Mouse (Mus musculus) limb, embryonic 14.5 days (tissue): ENCODE measurements around the gene Tyms. TPM values are rescaled to one million over a fixed set of nuclear protein-coding genes. Genes with fewer than 3 reads are reported as not detected.
"Not testable (repeated sequence)": the region's sequence is repeated elsewhere in the genome, so short reads cannot be mapped to it uniquely, and the experiment has no call there.

Source experiments
- ATAC-seq: fragments of 200-750 bp; cut with Nextera tagmentation; 2 replicates; pipeline ENCODE4 v1.8.0; 2017; ENCODE audit warnings: low read depth, moderate number of reproducible peaks, moderate TSS enrichment; ENCODE audit not compliant: low FRiP score
- DNase-seq: peaks from one replicate; pipeline ENCODE4 v3.0.0-alpha.2; 2015; ENCODE audit warnings: low spot score
- H3K27ac ChIP-seq: fragments of 300-500 bp; sonication (generic); replicated peaks from 2 replicates; pipeline ENCODE4 v1.5.1; 2014; ENCODE audit warnings: low read depth, mild to moderate bottlenecking, low read length, moderate library complexity, mixed read lengths
- H3K27me3 ChIP-seq: fragments of 300-500 bp; sonication (generic); 2 replicates; pipeline ENCODE4 v1.6.1; 2014; ENCODE audit warnings: low read length, mixed read lengths; ENCODE audit not compliant: control insufficient read depth, insufficient read depth
- H3K36me3 ChIP-seq: fragments of 300-500 bp; sonication (generic); 2 replicates; pipeline ENCODE4 v1.6.1; 2014; ENCODE audit warnings: mild to moderate bottlenecking, low read length, moderate library complexity, mixed read lengths; ENCODE audit not compliant: control insufficient read depth, insufficient read depth
- H3K4me1 ChIP-seq: fragments of 300-500 bp; sonication (generic); 2 replicates; pipeline ENCODE4 v1.6.1; 2014; ENCODE audit warnings: antibody characterized with exemption, low read length, mixed read lengths; ENCODE audit not compliant: control insufficient read depth, insufficient read depth
- H3K4me2 ChIP-seq: fragments of 300-500 bp; sonication (generic); replicated peaks from 2 replicates; pipeline ENCODE4 v1.6.1; 2014; ENCODE audit warnings: low read depth, mild to moderate bottlenecking, low read length, moderate library complexity; ENCODE audit not compliant: severe bottlenecking
- H3K4me3 ChIP-seq: fragments of 300-500 bp; sonication (generic); replicated peaks from 2 replicates; pipeline ENCODE4 v1.5.1; 2014; ENCODE audit warnings: low read length
- H3K9ac ChIP-seq: fragments of 300-500 bp; sonication (generic); 2 replicates; pipeline ENCODE4 v1.6.1; 2014; ENCODE audit warnings: mild to moderate bottlenecking, low read depth, low read length, moderate library complexity; ENCODE audit not compliant: severe bottlenecking
- H3K9me3 ChIP-seq: fragments of 300-500 bp; sonication (generic); 2 replicates; pipeline ENCODE4 v1.6.1; 2016; ENCODE audit warnings: low read length; ENCODE audit not compliant: control insufficient read depth
- POLR2A ChIP-seq: fragments of 200-500 bp; IDR thresholded peaks from 2 replicates; pipeline ENCODE4 v1.8.0; 2012; ENCODE audit warnings: inconsistent platforms, mild to moderate bottlenecking, moderate library complexity, borderline replicate concordance; ENCODE audit not compliant: insufficient read depth, insufficient read length; ENCODE audit errors: extremely low read depth
- WGBS: fragments of 180-500 bp; shearing (Covaris S2); extraction: QIAGEN DNeasy Blood & Tissue Kit; methylation state at CpG from one replicate; pipeline ENCODE4 v1.1.7; 2014; 5-methylcytosine and 5-hydroxymethylcytosine counted together
- polyA plus RNA-seq, 2 experiments: library from polyadenylated mRNA; depleted of rRNA in 1 of 2; stranded (reverse) in 1 of 2; unstranded in 1 of 2; fragments of >200 nt; fragmentation: Nextera tagmentation in 1 of 2; extraction: Ambion mirVana in 1 of 2; gene quantifications; 2 replicates each; pipeline versions ENCODE4 v1.2.1 to v1.2.3; 2012 to 2014

The Tyms gene
- polyA plus RNA-seq, 2 experiments: 166 to 250 TPM

- Histone ChIP-seq H3K4me3 (no peak overlapping the region), H3K27me3 (no peaks in the 10 kb centered on the region), H3K27ac (no peak overlapping the region), H3K36me3 (peaks cover 62% of the 10 kb centered on the region), H3K4me1 (0 out of 2 replicates have a peak, but pooled peaks cover 3% of the 10 kb centered on the region), H3K9me3 (no peaks in the 10 kb centered on the region), H3K4me2 (no peak overlapping the region), H3K9ac (0 out of 2 replicates have a peak overlapping the region, but pooled peaks have one; percentile 7)
- TF ChIP-seq POLR2A: no peak
- DNase-seq: no peak
- WGBS: 41% methylated on average over 6 of the region's 6 CpGs
- ATAC-seq: no peak
Measured at GRCm38 (mm10) chr5:30067726-30068125, 5.7 kb downstream of the Tyms start.

GRCm38 (mm10) chr5:30059607-30060006, 13.8 kb downstream of the Tyms start:
- H3K9me3 ChIP-seq, H3K4me2 ChIP-seq, H3K4me1 ChIP-seq, ATAC-seq, H3K27me3 ChIP-seq, H3K9ac ChIP-seq, H3K4me3 ChIP-seq, H3K27ac ChIP-seq, DNase-seq: not testable (repeated sequence)
- 68% methylated on average over 5 of the region's 5 CpGs for WGBS
- H3K36me3 ChIP-seq: peaks cover 39% of the 10 kb centered on the region

GRCm38 (mm10) chr5:30058216-30058731, 15.1 kb downstream of the Tyms start:
- H3K9ac ChIP-seq: no peak overlapping the region
- peaks cover 31% of the 10 kb centered on the region for H3K36me3 ChIP-seq
- H3K9me3 ChIP-seq: no peaks in the 10 kb centered on the region
- no peak for TF ChIP-seq POLR2A
- H3K27me3 ChIP-seq: no peaks in the 10 kb centered on the region
- DNase-seq (no peak), ATAC-seq (no peak)
- H3K4me3 ChIP-seq: no peak overlapping the region
- H3K4me1 ChIP-seq: no peaks in the 10 kb centered on the region
- 88% methylated on average over 6 of the region's 6 CpGs for WGBS
- H3K27ac ChIP-seq: no peak overlapping the region
- no peak overlapping the region for H3K4me2 ChIP-seq

- H3K9me3 ChIP-seq, H3K27ac ChIP-seq, H3K27me3 ChIP-seq, H3K4me1 ChIP-seq, H3K36me3 ChIP-seq, ATAC-seq, H3K9ac ChIP-seq, DNase-seq, H3K4me2 ChIP-seq, H3K4me3 ChIP-seq: not testable (repeated sequence)
- WGBS: 86% methylated on average over 4 of the region's 4 CpGs
Measured at GRCm38 (mm10) chr5:30039841-30040240, 33.6 kb downstream of the Tyms start.

GRCm38 (mm10) chr5:30039324-30039723, 34.1 kb downstream of the Tyms start:
- not testable (repeated sequence) for H3K27me3 ChIP-seq, H3K27ac ChIP-seq, ATAC-seq, H3K4me2 ChIP-seq, DNase-seq, H3K9me3 ChIP-seq, H3K4me1 ChIP-seq, H3K4me3 ChIP-seq, H3K9ac ChIP-seq, H3K36me3 ChIP-seq
- 88% methylated on average over 5 of the region's 5 CpGs for WGBS

GRCm38 (mm10) chr5:30037111-30037510, 36.3 kb downstream of the Tyms start:
- not testable (repeated sequence) for H3K4me1 ChIP-seq, H3K4me3 ChIP-seq, H3K9me3 ChIP-seq, H3K27ac ChIP-seq, ATAC-seq, H3K4me2 ChIP-seq, H3K9ac ChIP-seq, H3K27me3 ChIP-seq, DNase-seq, H3K36me3 ChIP-seq
- WGBS: 83% methylated on average over 2 of the region's 2 CpGs

GRCm38 (mm10) chr5:30035862-30036261, 37.6 kb downstream of the Tyms start:
- DNase-seq, H3K4me1 ChIP-seq, H3K27me3 ChIP-seq, H3K36me3 ChIP-seq, H3K9ac ChIP-seq, H3K27ac ChIP-seq, H3K4me3 ChIP-seq, ATAC-seq, H3K4me2 ChIP-seq, H3K9me3 ChIP-seq: not testable (repeated sequence)
- 82% methylated on average over 4 of the region's 4 CpGs for WGBS
